Mouse (Mus musculus) liver (tissue): Measurements from ENCODE around the gene Lonrf3.

Source experiments
- DNase-seq: peaks from one replicate; pipeline ENCODE4 v3.0.0-alpha.2; 2020; ENCODE audit warnings: mixed read lengths

Gene Lonrf3

GRCm38 (mm10) chrX:36328271-36329039, at the start of gene Lonrf3:
Gene Lonrf3 (plus strand): TSS chrX:36328353.
- peak; percentile 45 for DNase-seq

- no peak for DNase-seq
Measured at GRCm38 (mm10) chrX:36278750-36279149, 49.4 kb upstream of the Lonrf3 start.

GRCm38 (mm10) chrX:36311420-36311819, 16.7 kb upstream of the Lonrf3 start:
- no peak for DNase-seq

DNA sequence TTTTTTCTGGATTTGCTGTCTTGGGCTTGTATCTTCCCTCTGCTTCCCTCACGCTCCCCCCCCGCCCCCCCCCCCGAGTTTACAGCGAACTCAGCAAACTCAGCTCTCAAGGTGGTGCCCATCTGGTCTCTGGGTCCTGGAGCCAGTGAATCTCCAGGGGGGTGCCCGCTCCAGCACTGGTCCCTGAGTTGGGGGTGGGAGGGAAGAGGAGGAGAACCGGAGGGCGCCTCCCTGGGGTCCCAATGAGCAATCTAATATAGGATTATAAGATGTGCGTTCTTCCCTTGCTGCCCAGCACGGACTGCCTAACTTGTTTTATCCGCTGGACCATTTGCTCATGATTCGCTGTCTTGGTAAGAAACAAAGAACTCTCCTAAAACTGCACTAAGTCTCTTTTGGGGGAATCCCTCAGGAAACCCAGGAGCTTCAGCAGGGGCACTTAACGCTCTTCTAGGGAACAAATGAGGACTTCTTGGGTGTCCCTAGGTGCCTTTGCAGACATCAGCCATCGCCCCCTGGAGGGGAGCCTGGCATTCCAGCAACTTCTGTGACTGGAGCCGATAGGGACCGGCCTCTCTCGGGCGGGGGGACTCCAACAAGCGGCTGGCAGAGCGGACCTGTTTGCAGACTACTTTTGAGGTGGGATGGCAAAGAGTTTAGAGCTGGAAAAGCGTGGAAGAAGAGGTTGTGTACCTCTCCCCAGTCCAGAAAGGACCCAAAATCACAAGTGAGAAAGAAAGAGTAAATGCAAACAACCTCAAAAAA, 480 bp upstream of the Lonrf3 start:
- DNase-seq = peak; percentile 4

DNA sequence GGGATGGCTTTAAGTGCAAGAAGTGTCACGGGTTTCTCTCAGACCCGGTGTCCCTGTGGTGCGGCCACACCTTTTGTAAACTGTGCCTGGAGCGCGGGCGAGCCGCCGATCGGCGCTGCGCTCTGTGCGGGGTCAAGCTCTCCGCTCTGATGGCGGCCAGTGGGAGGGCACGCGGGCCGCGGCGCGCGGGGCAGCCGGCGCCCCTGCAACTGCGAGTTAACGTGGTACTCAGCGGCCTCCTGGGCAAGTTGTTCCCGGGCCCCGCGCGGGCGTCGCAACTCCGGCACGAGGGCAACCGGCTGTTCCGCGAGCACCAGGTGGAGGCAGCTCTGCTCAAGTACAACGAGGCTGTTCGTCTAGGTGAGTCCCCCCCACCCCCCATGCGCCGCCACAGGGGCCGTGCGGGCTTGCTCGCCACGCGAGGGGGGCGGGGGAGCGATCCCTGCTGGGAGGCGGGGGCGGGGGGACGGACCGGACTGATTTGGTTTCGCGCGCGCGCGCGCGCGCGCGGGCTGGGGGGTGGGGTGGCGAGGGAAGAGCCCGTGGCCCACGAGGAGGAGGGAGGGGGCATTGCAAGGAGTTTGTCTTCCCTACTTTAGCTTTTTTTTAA, 992 bp downstream of the Lonrf3 start:
- peak; percentile 15 for DNase-seq

DNA sequence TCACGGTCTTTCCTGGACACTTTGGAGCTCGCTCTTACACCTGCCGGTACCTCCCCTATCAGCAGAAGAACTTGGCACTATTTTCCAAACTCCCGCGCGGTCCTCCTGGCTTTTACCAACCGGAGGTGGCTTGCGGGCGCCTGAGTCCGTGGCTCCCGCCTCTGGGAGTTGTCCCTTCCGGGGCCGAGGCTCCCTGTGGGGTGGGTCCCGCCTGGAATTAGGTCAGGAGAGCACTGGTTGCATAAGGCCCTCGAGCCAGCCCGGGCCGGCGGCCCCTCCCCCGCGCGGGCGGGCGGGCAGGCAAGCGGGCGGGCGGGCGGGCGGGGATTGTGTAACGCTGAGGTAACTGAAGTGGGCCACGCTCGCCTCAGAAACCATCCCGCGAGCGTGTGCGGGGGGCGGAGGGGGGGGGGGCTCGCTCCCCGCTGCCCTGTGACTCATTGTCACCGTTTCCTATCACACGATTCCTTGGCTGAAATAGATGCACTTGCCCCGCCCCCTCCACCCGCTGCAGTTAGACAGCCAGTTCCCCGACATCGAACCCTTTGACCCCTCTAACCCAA, 1.8 kb downstream of the Lonrf3 start:
- DNase-seq = peak; percentile 46

DNA sequence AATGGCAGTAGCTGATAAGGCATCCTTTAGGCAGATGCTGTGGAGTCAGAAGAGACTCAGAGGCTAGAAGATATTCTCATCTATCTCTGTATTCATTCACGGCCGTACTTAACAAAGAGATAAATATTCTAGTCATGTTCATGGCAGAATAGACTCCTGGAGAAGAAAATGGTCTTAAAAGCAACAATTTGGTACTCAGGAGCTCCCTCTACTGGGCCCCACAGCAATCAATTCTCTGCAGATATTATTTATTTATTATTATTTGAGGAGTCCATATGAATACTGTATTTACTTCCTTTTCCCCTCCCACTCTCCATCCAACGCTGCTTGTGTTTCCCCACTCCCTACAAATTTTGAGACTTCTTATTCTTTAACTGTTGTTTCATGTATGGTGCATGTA, 24.3 kb downstream of the Lonrf3 start:
- peak; percentile 3 for DNase-seq

- DNase-seq = no peak
Measured at GRCm38 (mm10) chrX:36385340-36385739, 57.2 kb downstream of the Lonrf3 start.

DNA sequence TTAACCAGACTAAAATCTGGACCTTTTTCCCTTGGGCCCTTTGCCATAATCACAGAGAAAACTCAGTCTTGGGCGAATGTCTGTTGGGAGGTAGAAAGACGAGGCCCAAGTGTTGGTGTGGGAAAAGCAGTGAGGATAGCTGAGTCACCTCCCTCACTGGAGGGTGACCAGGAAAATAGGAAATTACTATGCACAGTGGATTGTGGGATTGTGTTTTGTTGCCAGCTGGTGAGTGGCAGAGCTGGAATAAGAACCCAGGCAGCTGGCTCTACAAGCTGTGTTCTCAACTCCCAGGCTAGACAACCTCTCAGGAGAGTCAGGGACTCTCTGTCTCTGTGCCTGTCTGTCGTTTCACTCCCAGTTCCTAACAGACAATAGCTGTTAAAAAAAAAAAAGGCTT, 61.8 kb downstream of the Lonrf3 start:
- no peak for DNase-seq

DNA sequence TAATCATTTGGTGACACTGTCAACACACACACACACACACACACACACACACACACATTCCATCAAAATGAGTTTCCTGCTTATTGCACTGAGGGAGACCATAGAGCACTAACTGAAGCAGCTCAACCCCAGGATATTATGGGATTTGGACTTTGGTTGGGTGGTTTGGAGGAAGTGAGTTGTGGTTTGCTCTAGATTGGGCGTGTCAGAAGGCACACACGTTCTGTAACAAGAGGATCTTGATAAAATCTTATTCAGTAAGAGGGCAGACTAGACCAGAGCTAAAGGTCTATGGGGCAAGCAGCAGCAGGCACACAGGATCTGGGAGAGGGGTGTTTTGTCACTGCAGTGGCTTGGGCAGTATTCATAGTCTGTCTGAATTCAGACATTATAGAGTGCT, 62.4 kb downstream of the Lonrf3 start:
- no peak for DNase-seq

DNA sequence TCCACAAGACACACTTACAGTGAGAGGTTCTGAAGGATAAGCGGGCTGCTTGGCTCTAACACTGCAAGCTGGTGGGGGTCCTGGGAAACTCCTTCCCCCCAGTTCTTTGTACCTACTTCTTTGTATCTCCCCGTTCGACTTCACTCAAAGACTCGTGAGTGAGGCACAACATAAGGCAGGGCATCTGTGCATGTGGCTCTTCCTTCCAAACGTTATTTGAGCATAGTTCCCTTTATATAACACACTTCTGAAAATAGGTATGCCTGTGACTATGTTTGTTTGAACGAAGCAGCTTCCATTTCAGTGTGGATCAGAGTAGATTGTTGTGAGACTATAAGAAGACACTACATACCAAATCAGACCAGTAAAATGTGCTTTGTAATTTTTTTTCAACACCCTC, 64.5 kb downstream of the Lonrf3 start:
- DNase-seq = no peak

DNA sequence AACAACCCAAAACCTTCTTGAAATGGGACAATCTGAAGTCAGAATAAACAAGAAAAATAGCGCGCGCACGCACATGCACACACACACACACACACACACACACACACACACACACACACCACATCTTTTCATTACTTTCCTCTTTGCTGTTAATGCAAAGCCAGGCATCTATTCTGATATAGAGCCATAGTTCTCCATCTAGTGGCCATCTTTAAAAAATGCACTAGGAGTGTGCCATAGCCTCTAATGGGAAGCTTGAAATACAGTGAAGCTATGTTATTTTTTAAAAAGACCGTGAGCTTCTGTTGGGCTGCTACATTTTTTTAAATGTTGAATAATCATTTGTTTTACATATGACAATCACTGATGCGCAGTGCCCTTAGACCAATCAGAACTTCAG, 65.1 kb downstream of the Lonrf3 start:
- no peak for DNase-seq

GRCm38 (mm10) chrX:36400980-36401379, 72.8 kb downstream of the Lonrf3 start, which contains the start of gene Gm6268:
Gene Gm6268 (plus strand): TSS chrX:36401280.
- DNase-seq = no peak

- no peak for DNase-seq
Measured at GRCm38 (mm10) chrX:36402316-36402715, 74.2 kb downstream of the Lonrf3 start.
